Mouse (Mus musculus) testis, adult 2 months (tissue): Measurements from ENCODE around the gene Mapk13. TPM values are rescaled to one million over a fixed set of nuclear protein-coding genes. Genes with fewer than 3 reads are reported as not detected.
"Not testable (repeated sequence)": the region's sequence is repeated elsewhere in the genome, so short reads cannot be mapped to it uniquely, and the experiment has no call there.

Experiments used
- H3K27ac ChIP-seq: fragments of 200-500 bp; 2 replicates; pipeline ENCODE4 v1.5.1; 2012; ENCODE audit warnings: low read depth, low read length; ENCODE audit not compliant: control insufficient read depth, insufficient read depth
- H3K27me3 ChIP-seq: fragments of 200-500 bp; 2 replicates; pipeline ENCODE4 v1.6.1; 2012; ENCODE audit warnings: mild to moderate bottlenecking, low read length, moderate library complexity; ENCODE audit not compliant: control insufficient read depth, insufficient read depth
- H3K36me3 ChIP-seq: fragments of 200-500 bp; 2 replicates; pipeline ENCODE4 v1.6.1; 2012; ENCODE audit warnings: mild to moderate bottlenecking, low read length; ENCODE audit not compliant: control insufficient read depth, insufficient read depth
- H3K4me1 ChIP-seq: fragments of 200-500 bp; 2 replicates; pipeline ENCODE4 v1.6.1; 2012; ENCODE audit warnings: low read length; ENCODE audit not compliant: control insufficient read depth, insufficient read depth
- H3K4me3 ChIP-seq: fragments of 200-500 bp; 2 replicates; pipeline ENCODE4 v1.5.1; 2012; ENCODE audit warnings: low read depth, mild to moderate bottlenecking, low read length, moderate library complexity, mixed read lengths; ENCODE audit not compliant: control insufficient read depth
- CTCF ChIP-seq: fragments of 200-500 bp; IDR thresholded peaks from 2 replicates; pipeline ENCODE4 v1.5.1; 2012; ENCODE audit warnings: low read depth, mild to moderate bottlenecking, inconsistent platforms, low read length, moderate library complexity; ENCODE audit not compliant: control insufficient read depth, insufficient read depth, insufficient replicate concordance
- POLR2A ChIP-seq: fragments of 200-500 bp; IDR thresholded peaks from 2 replicates; pipeline ENCODE4 v1.6.1; 2012; ENCODE audit warnings: low read depth, mild to moderate bottlenecking, inconsistent platforms, low read length, moderate library complexity; ENCODE audit not compliant: control insufficient read depth
- polyA plus RNA-seq: library from polyadenylated mRNA; depleted of rRNA; stranded (reverse); fragments of >200 nt; gene quantifications from 2 replicates; pipeline ENCODE4 v1.2.3, GENCODE M21; 2012; rRNA removed

Mapk13 gene
- 2.1 and 2.8 TPM in 2 replicates for polyA plus RNA-seq

DNA sequence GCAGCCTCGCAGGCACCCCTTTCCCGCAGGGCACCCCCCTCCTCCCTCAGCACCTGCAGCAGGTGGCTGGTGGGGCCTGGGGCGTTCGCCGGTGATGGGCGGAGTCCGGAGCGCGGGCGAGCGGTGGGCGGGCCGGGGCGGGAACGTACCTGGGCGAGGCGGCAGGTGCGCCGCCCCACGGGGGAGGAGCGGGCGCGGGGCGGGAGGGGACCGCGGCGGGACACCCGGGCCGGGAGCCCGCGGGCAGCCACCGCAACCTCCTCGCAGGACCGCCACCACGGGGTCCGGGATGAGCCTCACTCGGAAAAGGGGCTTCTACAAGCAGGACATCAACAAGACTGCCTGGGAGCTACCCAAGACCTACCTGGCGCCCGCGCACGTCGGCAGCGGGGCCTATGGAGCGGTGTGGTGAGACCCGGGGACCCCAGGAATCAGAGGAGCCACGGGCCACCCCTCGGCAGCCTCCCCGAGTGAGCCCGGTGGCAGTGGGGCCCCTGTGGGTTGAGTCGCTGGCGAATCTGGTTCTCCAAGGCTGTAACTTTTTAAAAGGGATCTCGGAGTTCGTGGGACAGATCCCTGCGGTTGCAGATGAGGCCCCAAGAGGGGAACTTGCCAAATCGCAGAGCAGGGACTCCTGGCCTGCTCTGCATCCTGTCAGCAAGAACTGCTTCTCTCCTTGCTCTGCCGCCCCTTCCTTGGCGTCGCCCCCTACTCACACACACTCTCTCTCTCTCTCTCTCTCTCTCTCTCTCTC, at the start of gene Mapk13:
Gene Mapk13 (plus strand): TSS at position 177 of the 754 bp plus-strand sequence.
- Histone ChIP-seq H3K27me3 (no peaks in the 10 kb centered on the region), H3K4me3 (peak within 1 kb of the TSS; percentile 52), H3K36me3 (no peaks in the 10 kb centered on the region), H3K27ac (no peak within 1 kb of the TSS), H3K4me1 (peaks cover 13% of the 10 kb centered on the region)
- no peak for TF ChIP-seq CTCF
- TF ChIP-seq POLR2A: no peak

DNA sequence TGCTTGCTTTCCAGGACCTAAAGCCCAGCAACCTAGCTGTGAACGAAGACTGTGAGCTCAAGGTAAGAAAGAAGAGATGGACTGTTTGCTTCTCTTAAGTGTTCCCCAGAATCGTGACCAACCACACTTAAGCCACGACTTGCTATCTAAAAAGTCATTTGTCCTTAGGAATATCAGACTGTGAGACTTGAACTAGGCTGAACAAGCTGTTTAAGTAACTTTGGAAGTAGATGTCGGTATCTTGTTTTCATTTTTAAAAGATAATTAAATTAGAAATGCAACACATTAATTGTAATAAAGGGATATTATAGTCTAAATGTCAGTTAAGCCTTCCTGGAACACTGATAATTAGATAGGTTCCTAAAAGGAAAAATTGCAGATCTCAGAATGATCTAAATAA, 43.3 kb upstream of the Mapk13 start, which contains the start of gene AC170998.1:
Gene AC170998.1 (plus strand): TSS at position 301 of the 400 bp plus-strand sequence.
- no peak for TF ChIP-seq CTCF
- TF ChIP-seq POLR2A: no peak
- Histone ChIP-seq H3K36me3 (no peaks in the 10 kb centered on the region), H3K27ac (no peak within 1 kb of the TSS), H3K27me3 (no peaks in the 10 kb centered on the region), H3K4me3 (no peak within 1 kb of the TSS), H3K4me1 (no peaks in the 10 kb centered on the region)

DNA sequence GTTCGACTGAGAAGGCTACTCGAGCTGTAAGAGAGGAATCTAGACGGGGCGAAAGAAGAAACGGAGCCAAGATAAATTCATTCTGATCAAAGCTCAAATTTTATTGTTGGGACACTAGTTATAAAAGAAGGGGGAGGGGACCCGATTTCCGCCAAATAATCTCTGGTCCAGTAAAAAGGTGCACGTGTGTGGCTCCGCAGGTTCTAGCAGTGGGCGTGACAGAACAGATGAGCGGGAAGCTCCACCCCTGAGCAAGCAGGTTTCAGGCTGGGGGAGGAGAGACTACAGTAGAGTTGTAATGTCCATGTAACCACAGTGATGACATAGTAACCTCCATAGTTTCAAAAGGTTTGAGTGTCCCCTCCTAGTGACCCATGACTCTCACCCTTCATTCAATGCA, 41.6 kb upstream of the Mapk13 start:
- H3K4me1 ChIP-seq, H3K4me3 ChIP-seq, H3K27ac ChIP-seq, H3K27me3 ChIP-seq, H3K36me3 ChIP-seq: not testable (repeated sequence)

DNA sequence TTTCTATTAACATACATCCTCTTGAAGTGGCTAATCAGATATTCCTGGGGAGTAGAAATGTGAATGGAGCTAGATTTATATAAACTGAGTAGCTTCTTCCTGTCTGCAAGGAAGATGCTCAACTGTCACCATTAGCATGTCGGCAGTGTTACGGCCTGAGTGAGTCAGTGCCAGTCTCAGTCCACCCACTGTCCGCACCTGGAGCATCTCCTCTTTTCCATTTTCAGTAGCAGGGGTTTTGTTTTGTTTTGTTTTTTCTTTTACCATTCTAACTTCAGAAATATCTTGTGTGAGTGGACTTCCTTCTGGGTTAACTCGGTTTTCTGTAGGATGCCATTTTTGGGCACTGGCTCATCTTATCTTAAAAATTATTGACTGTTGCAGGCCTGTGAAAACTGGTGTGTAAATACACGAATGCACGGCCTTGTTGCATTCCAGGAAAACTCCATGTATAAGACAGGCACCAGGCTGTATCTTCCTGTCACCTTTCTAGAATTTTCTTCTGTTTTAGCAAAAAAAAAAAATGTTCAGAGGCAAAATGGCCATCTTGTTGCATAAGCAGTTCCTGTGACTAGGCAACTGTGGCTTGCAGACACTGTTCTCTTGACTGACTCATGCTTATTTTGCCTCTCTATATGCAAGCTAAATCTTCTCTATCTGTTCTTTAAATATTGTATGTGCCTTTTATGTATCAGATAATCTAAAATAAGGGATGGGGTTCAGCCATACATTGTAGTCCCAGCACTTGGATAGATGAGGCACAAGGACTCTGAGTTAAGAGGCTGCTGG, 33.6 kb upstream of the Mapk13 start:
- Histone ChIP-seq H3K36me3 (no peaks in the 10 kb centered on the region; the same call in 1 of the 2 replicates), H3K4me3 (no peak overlapping the region), H3K4me1 (no peaks in the 10 kb centered on the region), H3K27me3 (no peaks in the 10 kb centered on the region), H3K27ac (no peak overlapping the region)
- TF ChIP-seq POLR2A: no peak
- no peak for TF ChIP-seq CTCF

DNA sequence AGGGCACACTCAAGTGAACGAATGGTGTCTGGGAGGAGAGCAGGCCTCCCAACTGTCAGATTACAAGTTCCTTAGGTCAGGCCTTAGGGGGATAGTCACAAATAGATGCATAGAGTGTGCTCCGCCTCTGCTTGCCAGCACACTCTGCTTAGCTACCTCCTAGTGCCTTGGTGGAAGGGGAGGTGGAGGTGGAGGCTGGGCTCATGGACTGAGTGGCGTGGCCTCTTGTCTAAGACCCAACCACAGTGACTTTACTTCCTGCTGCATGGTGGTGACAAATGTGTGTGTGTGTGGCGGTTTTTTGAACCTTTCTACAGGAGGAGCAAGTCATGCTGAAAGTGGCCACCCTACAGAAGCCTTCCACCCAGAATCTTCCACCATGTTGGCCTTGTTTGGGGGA, 32.6 kb upstream of the Mapk13 start:
- Histone ChIP-seq H3K27me3 (no peaks in the 10 kb centered on the region), H3K4me1 (no peaks in the 10 kb centered on the region), H3K27ac (no peak overlapping the region), H3K4me3 (no peak overlapping the region), H3K36me3 (no peaks in the 10 kb centered on the region; the same call in 1 of the 2 replicates)
- no peak for TF ChIP-seq POLR2A
- TF ChIP-seq CTCF: no peak

DNA sequence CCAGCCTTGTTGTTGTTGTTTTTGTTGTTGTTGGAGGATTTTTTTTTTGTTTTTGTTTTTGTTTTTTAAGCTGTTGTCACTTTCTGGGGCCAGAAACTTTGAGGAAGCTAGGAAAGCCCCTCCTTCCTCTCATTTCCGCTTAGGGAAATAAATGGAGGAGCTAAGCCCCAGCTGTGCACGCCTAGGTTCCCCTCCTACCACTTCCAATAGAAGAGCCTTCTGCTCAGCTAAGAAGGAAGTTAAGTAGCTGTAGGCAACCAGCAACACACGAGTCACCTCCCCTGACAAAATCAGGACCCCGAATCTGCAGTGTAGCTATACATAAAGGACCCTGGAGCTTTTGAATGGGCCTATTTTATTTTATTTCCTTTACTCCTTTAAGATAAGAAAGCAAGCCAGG, 31.1 kb upstream of the Mapk13 start:
- no peak overlapping the region for H3K4me3 ChIP-seq
- no peak overlapping the region for H3K27ac ChIP-seq
- H3K4me1 ChIP-seq: no peaks in the 10 kb centered on the region
- TF ChIP-seq CTCF (no peak), POLR2A (no peak)
- H3K27me3 ChIP-seq: no peaks in the 10 kb centered on the region
- H3K36me3 ChIP-seq: no peaks in the 10 kb centered on the region

DNA sequence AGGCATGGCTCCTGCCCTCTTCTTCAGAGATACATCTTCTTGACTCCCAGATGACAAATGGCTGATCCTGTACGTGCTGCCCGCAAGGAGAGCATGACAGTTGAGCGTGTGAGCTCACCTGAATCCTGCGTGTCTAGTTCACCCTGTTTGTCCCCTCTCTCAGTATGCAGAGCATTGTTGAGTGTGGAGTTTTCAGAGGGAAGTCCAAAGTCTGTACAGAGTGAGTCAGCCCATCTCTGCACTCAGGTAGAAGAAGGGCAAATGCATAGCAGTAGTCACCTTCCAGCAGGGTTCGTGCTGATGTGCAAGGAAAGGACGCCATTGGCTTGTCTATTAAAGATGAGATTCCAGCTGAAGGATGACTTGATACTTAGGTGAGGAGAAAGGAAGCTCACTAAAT, 29.9 kb upstream of the Mapk13 start:
- TF ChIP-seq CTCF: no peak
- TF ChIP-seq POLR2A: no peak
- Histone ChIP-seq H3K27me3 (no peaks in the 10 kb centered on the region), H3K27ac (no peak overlapping the region), H3K36me3 (no peaks in the 10 kb centered on the region), H3K4me1 (no peaks in the 10 kb centered on the region), H3K4me3 (no peak overlapping the region)
